Mouse (Mus musculus) brain, embryonic 14.5 days (tissue): ENCODE measurements around the gene Prex1.

Experiments
- CTCF ChIP-seq: fragments of 200-500 bp; IDR thresholded peaks from 2 replicates; pipeline ENCODE4 v1.5.1; 2012; ENCODE audit warnings: inconsistent platforms, mild to moderate bottlenecking, moderate library complexity, borderline replicate concordance; ENCODE audit not compliant: insufficient read depth, insufficient read length; ENCODE audit errors: extremely low read depth
- POLR2A ChIP-seq: fragments of 200-500 bp; IDR thresholded peaks from 2 replicates; pipeline ENCODE4 v1.6.1; 2012; ENCODE audit warnings: mild to moderate bottlenecking, inconsistent platforms, borderline replicate concordance; ENCODE audit not compliant: poor library complexity, insufficient read depth, insufficient read length, severe bottlenecking; ENCODE audit errors: extremely low read depth

- TF ChIP-seq CTCF: no peak
- TF ChIP-seq POLR2A: no peak
These were observed 21.8 kb downstream of the Prex1 start for GRCm38 (mm10) chr2:166691602-166692509.
